Mouse (Mus musculus) G1E (cell line): ENCODE measurements around the gene Hnrnpr.

ENCODE experiments used
- CTCF ChIP-seq: IDR thresholded peaks from 2 replicates; pipeline ENCODE4 v1.5.1; 2012; ENCODE audit warnings: low read depth, low read length, inconsistent platforms, mixed read lengths
- GATA1 ChIP-seq: IDR thresholded peaks from 2 replicates; pipeline ENCODE4 v1.6.1; 2012; ENCODE audit warnings: borderline replicate concordance, low read length, inconsistent platforms, mixed read lengths
- GATA2 ChIP-seq: IDR thresholded peaks from 2 replicates; pipeline ENCODE4 v1.6.1; 2012; ENCODE audit warnings: low read depth, low read length, inconsistent platforms, borderline replicate concordance
- POLR2AphosphoS5 ChIP-seq: IDR thresholded peaks from 2 replicates; pipeline ENCODE4 v1.6.1; 2012; ENCODE audit warnings: low read depth, low read length, inconsistent platforms; ENCODE audit not compliant: insufficient replicate concordance
- TAL1 ChIP-seq: conservative IDR thresholded peaks from 2 replicates; pipeline ENCODE4 v1.6.1; 2012; ENCODE audit warnings: low read depth, low read length, inconsistent platforms, mixed read lengths

DNA sequence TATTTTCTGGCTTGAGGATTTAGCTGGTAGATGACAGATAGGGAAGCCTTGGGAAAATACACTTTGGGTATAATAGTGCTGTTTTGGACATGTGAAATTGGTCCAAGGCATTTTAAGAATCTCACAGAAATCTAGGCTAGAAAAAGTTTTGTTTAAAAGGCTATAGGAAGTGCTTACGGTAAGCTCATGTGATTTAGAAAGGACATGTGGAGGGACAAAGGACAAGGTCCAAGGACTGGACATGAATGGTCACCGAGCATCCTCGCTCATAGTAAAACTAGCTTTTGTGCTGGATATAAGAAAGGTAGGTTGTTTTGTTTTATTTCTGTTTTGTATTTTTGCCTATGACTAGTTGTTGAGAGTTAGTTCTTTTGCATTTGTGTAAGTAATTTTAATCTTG is 21.0 kb downstream of the Hnrnpr start:
- TF ChIP-seq CTCF, result no peak
- no peak for TF ChIP-seq TAL1
- no peak for TF ChIP-seq GATA2
- TF ChIP-seq GATA1, result no peak
- no peak for TF ChIP-seq POLR2AphosphoS5
